Mouse (Mus musculus) cerebellum, adult 8-10 months (tissue): Measurements from ENCODE around the gene Arid2.
A peak's percentile ranks its signal among the peaks of the same experiment; 100 is the strongest.
"Not testable (repeated sequence)": the region's sequence is repeated elsewhere in the genome, so short reads cannot be mapped to it uniquely, and the experiment has no call there.

Experiments used
- DNase-seq: peaks from one replicate; pipeline ENCODE4 v3.0.0; 2022

Gene Arid2

DNA sequence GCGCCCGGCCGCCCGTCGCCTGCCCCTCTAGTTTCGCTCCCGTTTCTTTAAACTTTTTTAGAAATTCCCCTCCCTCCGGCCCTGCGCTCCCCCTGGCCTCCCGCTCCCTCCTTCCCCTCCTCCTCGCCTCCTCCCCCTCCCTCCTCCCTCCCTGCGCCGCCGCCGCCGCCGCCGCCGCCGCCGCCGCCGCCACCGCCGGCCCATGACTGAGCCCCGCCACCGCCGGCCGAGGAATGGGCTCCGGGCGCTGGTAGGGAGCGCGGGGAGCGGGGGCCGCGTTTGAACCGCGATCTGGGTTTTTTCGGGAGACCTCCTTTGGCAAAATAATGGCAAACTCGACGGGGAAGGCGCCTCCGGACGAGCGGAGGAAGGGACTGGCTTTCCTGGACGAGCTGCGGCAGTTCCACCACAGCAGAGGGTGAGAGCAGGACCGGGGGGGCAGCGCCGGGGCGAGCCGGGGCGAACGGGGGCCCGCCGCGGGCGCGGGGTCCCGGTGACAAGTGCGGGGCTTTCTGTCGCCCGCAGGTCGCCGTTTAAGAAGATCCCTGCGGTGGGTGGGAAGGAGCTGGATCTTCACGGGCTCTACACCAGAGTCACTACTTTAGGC is at the start of gene Arid2:
Gene Arid2 (plus strand): TSS at position 150 of the 607 bp plus-strand sequence.
- peak; percentile 66 for DNase-seq

DNA sequence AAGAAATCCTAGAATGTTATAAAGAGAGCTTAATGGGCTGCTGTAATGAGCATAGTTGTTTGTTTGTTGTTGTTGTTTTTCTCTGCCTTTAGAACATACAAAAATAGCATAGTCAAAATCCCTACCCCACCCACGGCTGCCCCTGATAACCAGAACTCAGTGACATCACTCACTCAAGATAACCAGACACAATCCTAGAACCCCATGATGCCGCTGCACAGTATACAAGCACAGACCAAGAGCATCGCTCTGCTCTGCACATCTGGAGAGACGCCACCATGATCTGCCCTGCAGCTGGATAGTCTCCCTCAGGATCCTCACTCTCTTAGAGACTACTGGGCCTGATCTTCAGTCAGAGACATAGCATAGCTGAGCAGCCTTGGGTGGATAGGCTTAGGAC is 49.2 kb upstream of the Arid2 start:
- DNase-seq: no peak

DNA sequence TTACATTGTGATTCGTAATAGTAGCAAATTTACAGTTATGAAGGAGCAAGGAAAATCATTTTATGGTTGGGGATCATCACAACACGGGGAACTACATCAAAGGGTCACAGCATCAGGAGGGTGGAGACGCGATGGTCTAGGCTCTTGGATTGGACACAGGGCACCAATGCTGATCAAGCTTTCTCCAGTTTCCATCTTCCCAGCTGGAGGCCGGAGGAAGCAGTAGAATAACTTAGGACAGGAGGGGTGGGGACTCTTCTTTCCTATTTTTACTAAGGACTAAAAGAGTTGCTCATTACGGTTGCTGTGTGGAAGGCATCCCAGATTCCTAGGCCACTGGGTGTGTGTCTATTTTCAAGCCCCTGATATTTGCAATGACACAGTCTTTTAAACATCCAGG is 43.1 kb upstream of the Arid2 start:
- no peak for DNase-seq

DNA sequence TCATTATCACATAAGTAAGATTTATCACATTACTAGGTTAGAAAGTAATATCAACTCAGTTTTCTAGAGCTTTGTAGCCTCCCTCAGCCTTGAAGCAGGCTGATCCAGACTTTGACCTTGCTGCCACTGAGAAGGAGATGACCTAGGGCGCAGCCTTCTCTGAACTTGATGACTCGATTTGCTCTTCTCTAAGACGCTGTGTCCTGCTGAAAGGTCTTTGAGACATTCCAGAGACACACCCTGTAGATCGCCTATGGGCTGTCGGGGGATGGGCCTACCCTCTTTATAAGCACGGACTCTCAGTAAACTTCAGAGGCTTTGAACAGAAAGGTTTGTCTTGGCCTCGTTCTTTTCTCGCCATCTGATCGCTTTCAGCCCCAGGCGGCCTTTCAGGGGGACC is 42.6 kb upstream of the Arid2 start:
- not testable (repeated sequence) for DNase-seq

DNA sequence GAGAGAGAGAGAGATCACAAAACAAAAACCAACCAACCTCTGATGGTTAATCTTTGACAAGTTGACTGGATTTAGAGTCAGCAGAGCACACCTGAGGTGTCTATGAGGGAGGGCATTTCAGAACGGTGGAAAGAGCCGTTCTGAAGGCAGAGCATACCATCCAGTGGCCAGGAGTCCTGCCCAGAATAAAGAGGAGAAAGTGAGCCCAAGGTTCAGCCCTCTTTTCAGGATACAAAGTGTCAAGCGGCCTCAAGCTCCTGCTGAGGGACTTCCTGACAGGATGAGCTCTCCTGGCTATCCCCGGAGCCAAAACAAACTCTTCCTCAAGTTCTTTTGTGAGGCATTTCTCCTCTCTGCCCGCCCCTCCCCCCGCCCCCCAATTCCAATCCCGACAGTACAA is 33.5 kb upstream of the Arid2 start:
- DNase-seq: no peak

DNA sequence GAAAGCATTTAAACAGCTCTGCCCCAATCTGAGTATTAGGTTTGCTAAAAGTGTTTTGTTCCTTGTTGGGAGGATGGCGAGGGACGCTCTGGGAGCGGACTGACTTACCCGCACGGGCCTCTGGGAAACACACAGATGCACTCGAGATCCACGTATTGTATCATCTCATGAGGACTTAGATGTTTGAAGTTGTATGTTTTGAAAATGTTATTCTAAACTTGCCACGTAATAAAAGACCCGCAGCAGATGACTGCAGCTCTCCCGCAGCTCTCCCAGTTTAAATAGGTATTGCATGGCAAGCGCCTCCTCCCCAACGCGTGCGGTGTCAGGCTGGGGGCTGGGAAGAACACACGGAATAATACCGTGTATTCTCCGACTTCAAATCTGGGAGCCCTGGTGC is 33.0 kb upstream of the Arid2 start:
- DNase-seq: no peak

DNA sequence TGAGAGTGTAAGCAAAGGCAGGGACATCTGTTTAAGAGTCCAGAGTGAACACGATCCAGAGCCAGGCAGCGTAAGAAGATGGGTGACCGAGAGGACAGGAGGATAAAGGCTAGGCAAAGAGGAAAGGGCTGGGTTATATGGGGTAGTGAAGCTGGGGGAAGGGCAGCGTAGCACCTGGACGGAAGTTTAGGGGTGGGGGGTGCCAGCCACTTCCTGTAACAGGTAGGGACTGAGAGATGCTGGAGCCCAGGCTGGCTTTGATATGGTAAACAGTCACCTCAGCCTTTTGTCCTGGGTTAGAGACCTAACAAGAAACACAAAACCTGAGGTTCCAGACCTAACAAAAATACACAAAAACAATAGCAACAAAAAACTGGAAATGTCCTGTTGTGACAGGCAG is 29.5 kb upstream of the Arid2 start:
- no peak for DNase-seq

DNA sequence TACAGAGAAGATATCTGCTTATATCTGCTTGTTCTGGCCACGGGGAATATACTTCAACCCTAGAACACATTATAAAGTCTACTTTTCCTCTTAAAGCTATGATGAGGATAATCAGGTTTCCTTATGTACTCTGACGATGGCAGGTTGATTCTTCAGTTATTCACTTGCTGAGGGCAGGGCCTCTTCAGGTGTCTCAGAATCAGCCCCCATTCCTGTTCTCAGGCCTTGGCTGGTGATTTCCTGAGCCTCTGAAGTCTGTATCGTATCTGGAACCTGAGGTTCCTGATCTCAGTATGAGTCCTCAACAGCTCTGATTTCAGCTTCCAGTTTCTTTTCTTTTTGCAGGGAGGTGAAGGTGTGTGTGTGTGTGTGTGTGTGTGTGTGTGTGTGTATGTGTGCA is 22.7 kb upstream of the Arid2 start:
- DNase-seq: no peak

DNA sequence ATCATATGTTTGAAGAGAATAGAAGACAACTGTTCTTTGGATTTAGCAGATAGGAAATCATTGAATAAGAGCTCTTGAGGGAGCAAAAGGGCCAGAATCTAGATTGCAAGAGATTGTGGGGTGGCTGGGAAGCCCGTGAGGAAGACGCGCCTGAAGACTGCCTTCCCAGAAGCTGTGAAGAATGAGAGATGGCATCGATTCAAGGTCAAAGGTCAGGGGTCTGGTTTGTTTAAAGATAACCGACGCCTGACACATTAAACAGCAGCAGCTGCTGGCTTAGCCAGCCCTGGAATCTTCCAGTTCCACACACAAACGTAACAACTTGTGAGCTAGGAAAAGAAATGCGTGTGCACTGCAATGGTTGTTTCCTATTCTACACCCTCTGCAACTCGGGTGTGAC is 19.4 kb upstream of the Arid2 start:
- no peak for DNase-seq

DNA sequence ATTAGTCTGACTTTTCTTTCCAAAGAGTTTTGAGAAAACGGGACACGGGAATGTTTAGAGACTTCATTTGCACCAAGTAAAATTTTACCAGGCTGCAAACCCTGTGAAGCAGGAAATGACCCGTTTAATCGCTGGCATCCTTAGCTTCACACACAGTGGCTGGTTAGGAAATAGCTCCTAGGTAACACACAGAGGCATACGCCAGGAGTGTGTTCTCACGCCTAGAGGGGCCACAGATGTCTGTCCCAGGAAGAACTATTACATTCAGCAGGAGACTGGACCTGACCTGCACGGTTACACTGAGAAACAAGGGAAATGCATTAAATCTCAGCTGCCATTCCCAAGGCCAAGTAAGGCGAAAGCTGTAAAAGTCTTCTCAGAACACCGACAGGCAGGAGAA is 18.7 kb upstream of the Arid2 start:
- DNase-seq: no peak

DNA sequence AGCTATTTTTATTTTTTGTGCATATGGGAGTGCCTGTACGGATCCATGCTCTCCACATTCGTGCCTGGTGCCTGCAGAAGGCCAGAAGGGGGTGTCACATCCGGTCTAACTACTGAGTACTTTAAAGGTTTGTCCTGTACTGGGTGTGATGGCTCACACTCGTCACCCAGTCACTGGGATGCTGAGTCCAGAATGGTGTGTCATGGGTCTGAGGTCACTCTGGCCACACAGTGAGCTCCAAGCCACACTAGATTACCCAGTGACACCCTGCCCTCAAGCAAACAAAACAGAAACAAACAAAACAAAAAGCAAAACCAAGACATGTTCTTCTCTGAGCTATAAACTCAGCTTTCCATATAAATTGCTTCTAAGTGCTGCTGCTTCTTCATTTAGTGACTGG is 17.9 kb upstream of the Arid2 start:
- DNase-seq: no peak

DNA sequence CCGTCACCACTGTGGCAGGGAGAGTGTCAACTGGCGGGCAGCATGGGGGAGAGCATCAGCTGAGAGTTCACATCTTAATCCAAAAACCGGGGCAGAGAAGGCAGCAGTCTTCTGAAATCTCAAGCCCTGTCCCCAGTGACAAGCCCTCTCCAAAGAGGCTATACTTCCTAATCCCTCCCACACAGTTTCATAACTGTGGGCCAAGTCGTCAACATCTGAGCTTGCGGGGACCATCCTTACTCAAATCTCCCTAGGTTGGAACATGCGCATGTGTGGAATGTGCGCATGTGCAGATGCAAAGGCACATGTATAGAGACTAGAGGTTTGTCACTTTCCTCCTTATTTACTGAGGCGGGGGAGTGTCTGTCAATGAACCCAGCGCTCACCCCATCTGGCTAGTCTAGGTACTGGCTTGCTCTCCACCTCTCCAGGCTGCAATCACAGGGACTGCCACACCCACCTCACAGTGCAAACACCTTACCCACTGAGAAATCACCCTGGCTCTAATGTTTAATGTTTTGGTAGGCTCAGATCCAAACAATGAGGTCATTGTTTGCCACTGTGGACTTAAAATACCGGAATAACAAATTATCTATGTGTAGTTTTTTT is 16.9 kb upstream of the Arid2 start:
- no peak for DNase-seq

DNA sequence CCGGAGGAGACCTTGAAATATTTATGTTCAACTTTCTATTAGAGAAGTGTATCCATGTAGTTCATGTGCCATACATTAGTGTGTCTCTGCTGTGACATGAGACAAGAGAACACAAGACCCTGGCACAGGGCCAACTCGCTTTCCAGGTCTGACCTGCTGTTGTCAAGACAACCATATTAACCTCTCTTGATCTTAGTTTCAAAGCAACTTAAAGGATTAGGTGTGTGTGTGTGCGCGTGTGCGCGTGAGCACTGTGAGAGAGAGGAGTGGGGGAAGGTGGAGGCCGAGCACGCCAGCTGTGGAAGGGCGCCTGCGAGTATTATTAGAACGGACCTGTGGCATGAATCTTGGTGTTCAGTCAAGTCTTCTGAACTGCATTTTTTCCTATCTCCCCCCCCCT is 15.0 kb upstream of the Arid2 start:
- no peak for DNase-seq

DNA sequence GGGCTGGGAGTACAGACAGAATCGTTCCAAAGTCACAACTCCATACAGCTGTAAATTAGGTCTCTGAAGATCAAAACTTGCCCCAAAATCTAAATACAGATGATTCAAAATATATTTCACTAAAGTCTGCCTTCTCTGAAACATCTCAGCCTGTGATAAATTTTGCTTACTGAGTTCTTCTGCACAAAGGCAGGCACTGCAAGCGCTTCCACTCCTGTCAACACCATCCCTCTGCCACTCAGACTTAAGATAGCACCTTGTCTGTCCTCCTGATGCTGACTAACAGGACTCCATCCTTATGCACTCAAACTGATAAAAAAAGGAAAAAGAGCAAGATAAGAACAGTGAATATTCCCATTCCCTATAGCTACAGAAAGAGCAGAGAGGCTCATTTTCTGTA is 13.0 kb upstream of the Arid2 start:
- DNase-seq: no peak

DNA sequence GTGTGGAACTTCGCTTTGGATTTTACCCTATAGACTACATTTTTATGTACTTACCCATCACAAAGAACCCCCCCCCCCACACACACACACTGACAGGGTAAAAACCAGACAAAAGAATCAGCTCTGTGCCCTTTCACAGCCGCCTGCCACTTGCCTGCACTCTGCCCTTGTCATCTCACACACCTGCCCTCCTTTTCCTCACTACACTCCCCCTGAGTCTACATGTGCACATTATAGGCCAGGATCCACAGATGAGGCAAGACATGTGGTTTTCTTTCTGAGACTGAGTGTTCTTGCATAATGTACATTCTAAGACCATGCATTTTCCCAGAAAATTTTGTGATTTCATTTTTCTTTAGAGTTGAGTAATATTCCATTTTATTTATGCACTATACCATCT is 12.1 kb upstream of the Arid2 start:
- no peak for DNase-seq

DNA sequence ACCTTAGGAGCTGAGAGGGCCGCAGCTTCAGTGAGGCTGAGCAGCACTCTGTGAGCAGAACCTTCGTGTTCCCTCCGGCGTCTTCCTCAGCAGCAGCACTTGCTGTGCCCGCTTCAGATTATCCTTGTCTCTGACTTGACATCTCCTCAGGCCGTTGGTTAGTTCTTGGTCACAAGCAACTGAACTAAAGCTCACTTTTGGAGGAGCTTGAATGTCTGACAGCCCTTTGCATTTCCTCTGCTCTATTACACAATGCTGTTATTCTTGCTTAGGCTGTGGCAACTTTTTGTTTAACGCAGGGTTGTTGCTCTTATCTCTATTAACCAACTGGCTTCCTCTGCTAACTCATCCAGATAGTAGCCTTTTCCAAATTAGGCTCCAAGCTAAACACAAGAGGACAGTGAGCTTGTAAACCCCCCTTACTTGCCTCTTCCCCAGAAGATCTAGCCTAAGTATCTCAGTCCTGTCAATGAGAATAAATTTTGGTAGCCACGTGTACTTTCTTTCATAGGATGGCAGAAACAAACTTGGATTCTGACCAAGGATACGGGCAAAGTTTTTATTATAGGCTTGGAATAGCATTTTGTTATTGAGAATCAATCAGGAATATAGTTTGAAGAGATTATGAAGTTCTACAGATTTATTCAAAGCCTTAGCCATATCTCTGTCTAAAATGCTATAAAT is 11.4 kb upstream of the Arid2 start:
- no peak for DNase-seq

DNA sequence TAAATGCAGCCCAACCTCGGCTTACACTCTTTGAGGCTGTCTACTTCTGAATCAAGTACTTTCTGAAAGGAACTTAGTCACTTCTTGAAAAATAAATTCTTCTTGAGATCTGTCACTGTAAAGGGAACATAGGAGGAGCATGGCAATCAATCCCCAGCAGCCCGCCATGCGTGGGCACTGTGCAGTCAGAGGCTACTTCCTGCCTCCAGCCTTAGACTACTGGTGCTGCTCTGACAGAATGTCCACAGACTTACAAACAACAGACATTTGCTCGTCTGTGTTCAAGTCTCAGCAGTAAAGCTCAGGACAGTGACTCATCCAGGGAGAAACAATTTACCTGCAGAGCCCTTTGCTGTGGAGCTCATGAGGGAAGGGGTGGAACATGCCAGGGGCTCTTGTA is 10.3 kb upstream of the Arid2 start:
- DNase-seq: no peak

DNA sequence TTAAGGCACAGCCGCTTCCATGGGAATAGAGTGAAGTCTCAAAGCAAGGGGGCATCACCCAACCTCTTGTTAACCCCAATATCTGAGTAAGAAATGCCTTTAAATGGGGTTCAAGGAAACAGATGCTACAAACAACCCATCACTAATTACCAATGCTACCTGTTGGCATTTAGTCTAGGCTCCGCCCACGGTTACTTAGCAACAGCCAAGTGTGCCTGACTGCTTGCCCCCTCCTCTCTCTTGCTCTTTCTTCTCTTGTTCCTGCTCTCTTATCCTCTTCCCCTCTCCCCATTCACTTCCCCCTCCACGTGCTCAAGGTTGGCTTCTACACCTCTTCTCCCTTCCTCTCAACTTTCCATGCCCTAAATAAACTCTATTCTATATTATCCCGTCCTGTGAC is 6.1 kb upstream of the Arid2 start:
- no peak for DNase-seq

DNA sequence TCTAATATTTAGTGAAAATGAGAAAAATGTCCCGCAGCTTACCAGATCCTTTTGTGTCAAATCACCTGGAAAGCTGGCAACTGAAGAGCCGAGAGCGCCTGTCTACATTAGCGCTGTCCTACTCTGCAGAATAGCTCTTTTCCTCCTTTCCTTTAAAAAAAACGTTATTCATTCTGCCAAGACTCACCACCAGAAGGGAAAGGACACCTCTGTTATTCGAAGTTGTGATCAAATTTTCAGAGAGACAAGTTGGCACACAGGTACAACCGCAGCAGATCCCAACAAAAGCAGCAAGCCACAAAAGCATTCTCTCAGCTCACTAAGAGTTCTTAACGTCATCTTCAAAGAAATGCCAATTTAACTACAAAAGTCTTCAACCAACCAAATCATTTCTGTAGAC is 4.2 kb upstream of the Arid2 start:
- DNase-seq: no peak

DNA sequence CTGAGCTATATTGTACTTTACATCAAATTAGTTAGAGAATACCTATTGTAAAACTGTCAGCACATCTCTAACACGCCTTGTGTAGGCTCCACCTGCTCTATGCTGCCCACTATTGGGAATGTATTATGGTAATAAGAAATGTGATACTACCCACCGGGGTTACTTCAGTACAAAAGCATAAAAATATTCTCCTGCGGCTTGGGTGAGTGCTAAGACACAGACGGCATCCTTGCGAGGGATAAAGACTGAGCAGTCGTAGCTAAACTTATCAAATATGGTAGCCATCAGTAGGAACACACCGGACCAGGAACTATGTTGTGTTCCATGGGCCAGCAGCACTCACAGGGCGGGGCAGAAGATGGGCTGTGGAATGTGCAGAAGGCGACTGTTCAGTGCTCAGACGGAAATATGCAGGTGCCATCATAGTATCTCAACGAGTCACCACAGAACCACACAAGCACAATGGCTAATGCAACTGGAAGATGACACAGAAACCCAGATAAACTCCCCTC is 3.3 kb upstream of the Arid2 start:
- peak; percentile 38 for DNase-seq

DNA sequence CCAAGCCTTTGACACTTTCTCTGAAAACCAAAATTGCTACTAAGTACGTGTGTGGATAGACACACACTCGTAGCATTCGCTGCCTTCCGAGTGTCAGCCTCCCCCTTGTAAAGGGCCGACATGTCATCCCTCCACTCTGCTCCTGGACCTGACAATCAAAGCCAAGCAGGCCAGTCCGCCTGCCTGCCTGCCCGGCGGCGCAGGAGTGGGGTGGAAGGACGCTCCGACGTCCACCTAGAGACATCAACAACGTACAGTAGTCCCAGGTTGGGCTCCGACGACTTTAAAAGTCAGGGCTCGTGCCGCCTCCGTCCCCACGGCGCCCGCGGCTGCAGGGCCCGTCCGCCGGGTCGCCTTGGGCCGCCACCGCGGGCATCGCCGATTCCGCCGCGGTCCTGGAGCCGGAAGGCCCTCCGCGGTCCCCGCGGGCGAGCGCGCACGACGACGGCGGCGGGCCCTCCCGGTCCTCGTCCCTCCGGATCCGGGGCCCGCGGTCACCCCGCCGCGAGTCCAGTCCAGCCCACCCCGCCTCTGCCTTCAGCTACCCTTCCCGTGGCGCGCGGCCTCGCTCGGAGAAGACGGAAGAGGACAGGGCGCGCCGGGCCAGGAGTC is 2.5 kb upstream of the Arid2 start:
- peak; percentile 65 for DNase-seq

DNA sequence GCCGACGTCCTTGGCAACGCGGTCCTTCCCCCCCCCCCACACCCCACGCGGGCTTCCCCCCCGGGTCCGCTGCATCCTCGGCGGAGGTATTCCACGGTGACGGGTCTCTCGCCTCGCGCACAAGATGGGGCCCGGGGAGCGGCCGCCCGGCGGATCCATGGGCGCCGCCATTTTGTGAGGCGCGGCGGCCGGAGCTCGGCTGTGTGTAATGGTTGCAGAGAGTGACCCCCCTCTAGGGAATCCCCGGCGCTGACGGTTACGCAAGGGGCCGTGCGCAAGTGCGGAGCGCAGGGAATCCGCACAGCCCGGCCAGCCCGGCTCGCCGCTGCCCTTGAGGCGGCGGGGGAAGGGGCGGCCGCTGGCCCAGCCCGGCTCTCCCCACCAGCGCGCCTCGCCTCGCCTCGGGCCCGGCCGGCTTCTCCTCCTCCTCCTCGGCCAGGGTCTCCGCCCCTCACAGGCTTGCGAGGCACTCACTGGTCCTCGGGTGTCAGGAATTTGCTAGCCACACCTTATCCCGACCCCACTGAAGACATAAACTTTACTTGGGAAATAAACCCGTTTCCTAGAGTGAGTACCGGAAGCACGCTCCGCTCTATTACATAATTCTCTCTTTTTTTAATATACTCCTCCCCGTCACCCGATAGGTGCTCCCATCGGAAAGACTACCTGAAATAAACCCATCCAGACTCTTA is 1.8 kb upstream of the Arid2 start:
- peak; percentile 86 for DNase-seq
